Mouse (Mus musculus) bone marrow, adult 2 months (tissue): ENCODE data around the gene Ptpre. TPM values are rescaled to one million over a fixed set of nuclear protein-coding genes. Genes with fewer than 3 reads are reported as not detected.

Source experiments
- H3K27ac ChIP-seq: fragments of 200-500 bp; 2 replicates; pipeline ENCODE4 v1.5.1; 2012; ENCODE audit warnings: low read depth, mild to moderate bottlenecking, control low read depth, inconsistent platforms, low read length; ENCODE audit not compliant: control insufficient read depth, poor library complexity, insufficient read depth
- H3K4me1 ChIP-seq: fragments of 200-500 bp; 2 replicates; pipeline ENCODE4 v1.6.1; 2011; ENCODE audit warnings: low read length; ENCODE audit not compliant: control insufficient read depth, insufficient read depth
- H3K4me3 ChIP-seq: fragments of 200-500 bp; replicated peaks from 2 replicates; pipeline ENCODE3; 2011; ENCODE audit warnings: mild to moderate bottlenecking, low read depth, low read length, control low read depth; ENCODE audit not compliant: control insufficient read depth
- CTCF ChIP-seq: fragments of 200-500 bp; IDR thresholded peaks from 2 replicates; pipeline ENCODE4 v1.5.1; 2011; ENCODE audit warnings: low read length, control low read depth; ENCODE audit not compliant: control insufficient read depth, insufficient read depth
- POLR2A ChIP-seq: fragments of 200-500 bp; IDR thresholded peaks from 2 replicates; pipeline ENCODE4 v1.6.1; 2011; ENCODE audit warnings: low read depth, mild to moderate bottlenecking, control low read depth, low read length, borderline replicate concordance; ENCODE audit not compliant: control insufficient read depth
- WGBS: fragments of 180-500 bp; shearing (Covaris S2); methylation state at CpG from one replicate; pipeline ENCODE4 v1.1.7; 2018; 5-methylcytosine and 5-hydroxymethylcytosine counted together
- polyA plus RNA-seq: library from polyadenylated mRNA; stranded (reverse); fragments of >200 nt; gene quantifications from 2 replicates; pipeline ENCODE4 v1.2.4, GENCODE M21; 2011; ENCODE audit warnings: low replicate concordance; ENCODE audit not compliant: missing spikeins, insufficient read depth, insufficient read length

The Ptpre gene
- polyA plus RNA-seq, 1 experiment, result 27.7 TPM

GRCm38 (mm10) chr7:135543033-135543432, 5.8 kb downstream of the Ptpre start:
- peaks cover 12% of the 10 kb centered on the region for H3K4me1 ChIP-seq
- H3K4me3 ChIP-seq, result no peak overlapping the region
- no peak overlapping the region for H3K27ac ChIP-seq
- TF ChIP-seq POLR2A (no peak), CTCF (no peak)
- 23% methylated on average over 3 of the region's 3 CpGs for WGBS

DNA sequence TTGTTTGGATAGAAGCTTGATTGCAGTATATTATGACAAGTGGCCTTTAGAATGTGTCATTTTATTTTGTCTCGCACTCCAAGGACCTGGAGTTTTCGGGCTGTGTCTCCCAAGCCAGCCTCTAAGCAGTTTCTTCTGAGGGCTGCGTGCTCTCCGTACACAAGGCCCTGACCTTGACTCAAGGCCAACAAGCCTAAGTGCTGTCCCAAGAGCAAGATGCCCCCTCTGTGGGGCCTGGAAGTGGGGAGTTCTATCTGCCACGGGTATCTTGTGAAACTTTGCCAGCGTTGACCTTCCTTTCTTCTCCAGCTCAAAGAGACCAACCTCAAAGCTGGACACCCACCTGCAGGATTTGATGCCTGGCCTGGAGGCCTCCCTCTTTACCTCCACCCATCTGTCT, 7.0 kb downstream of the Ptpre start:
- H3K4me3 ChIP-seq, result no peak overlapping the region
- H3K27ac ChIP-seq, result no peak overlapping the region
- 64% methylated on average over 6 of the region's 6 CpGs for WGBS
- peaks cover 12% of the 10 kb centered on the region for H3K4me1 ChIP-seq
- TF ChIP-seq CTCF (no peak), POLR2A (no peak)

DNA sequence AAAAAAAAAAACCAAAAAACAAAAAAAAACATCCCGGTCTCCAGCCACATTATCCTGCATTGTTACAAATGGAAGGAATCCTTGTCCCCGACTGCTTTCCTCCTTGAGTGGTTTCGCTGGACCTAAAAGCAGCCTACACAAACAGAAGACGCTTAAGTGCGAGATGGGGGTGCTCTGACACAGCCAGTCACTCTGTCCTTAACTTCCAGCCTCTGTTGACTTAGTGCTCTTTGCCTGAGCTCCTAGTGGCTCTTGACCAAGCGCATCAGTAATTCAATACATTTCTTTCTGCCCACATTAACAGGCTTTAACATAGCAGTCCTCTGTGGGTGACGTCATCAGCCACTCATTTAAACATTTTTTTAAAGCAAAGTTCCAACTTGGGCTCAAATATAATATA, 8.7 kb downstream of the Ptpre start:
- WGBS, result 75% methylated on average over 7 of the region's 7 CpGs
- peaks cover 9% of the 10 kb centered on the region for H3K4me1 ChIP-seq
- no peak overlapping the region for H3K4me3 ChIP-seq
- no peak overlapping the region for H3K27ac ChIP-seq
- no peak for TF ChIP-seq CTCF
- TF ChIP-seq POLR2A, result no peak

GRCm38 (mm10) chr7:135546530-135546929, 9.2 kb downstream of the Ptpre start:
- Histone ChIP-seq H3K27ac (no peak overlapping the region), H3K4me1 (peaks cover 9% of the 10 kb centered on the region), H3K4me3 (no peak overlapping the region)
- TF ChIP-seq POLR2A (no peak), CTCF (no peak)
- WGBS, result 40% methylated on average over 5 of the region's 5 CpGs

DNA sequence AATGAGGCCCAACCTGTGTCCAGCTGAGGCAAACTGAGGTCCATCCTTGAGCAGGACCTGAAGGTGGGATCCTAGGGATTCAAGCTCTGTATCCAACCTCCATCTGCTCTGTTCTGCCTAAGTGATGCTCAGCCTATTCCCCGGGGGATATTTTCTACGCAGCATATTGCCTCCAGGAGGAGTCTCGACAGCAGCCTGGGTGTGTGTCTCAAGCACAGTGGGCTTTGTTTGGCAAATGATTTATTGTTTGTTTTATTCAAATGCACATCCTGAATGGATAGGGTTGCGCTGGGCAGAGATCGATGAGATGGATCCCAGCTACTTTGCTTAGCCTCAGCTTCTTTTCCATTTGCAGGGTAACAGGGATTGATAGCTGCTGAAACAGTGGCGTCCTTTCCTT, 11.2 kb downstream of the Ptpre start:
- WGBS, result 74% methylated on average over 6 of the region's 6 CpGs

DNA sequence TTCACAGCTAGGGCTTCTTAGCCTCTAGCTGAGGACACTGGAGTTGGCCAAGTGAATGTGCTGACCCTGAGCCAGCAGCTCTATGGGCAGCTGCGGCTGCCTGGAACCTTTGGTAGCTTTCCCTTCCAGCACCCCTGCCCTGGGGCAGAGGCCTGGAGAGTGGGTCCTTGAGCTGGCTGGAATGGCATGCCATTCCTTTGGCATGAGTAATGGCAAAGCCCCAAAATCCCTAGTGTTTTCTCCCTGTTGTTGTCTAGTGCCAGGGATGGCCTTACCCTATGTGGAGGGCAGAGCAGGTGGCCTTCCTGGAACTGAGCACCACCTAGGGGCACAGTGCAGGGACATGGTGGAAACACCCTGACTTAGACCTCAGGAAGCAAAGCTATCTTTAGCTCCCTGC, 14.3 kb downstream of the Ptpre start:
- no peak overlapping the region; the same call in 1 of the 2 replicates for H3K27ac ChIP-seq

More for the DNA sequence above, 11.2 kb downstream of the Ptpre start:
- H3K27ac ChIP-seq, result no peak overlapping the region
- TF ChIP-seq CTCF, result no peak
- no peak for TF ChIP-seq POLR2A
- H3K4me1 ChIP-seq, result peaks cover 11% of the 10 kb centered on the region
- H3K4me3 ChIP-seq, result no peak overlapping the region

GRCm38 (mm10) chr7:135553550-135553949, 16.3 kb downstream of the Ptpre start:
- WGBS, result 25% methylated on average over 3 of the region's 3 CpGs
- Histone ChIP-seq H3K4me3 (no peak overlapping the region), H3K27ac (no peak overlapping the region), H3K4me1 (peaks cover 6% of the 10 kb centered on the region; the same call in 1 of the 2 replicates)
- no peak for TF ChIP-seq POLR2A
- no peak for TF ChIP-seq CTCF

More for the DNA sequence above, 14.3 kb downstream of the Ptpre start:
- Histone ChIP-seq H3K4me1 (peaks cover 7% of the 10 kb centered on the region; the same call in 1 of the 2 replicates), H3K4me3 (no peak overlapping the region)
- TF ChIP-seq POLR2A, result no peak
- no peak for TF ChIP-seq CTCF
- WGBS, result 65% methylated on average over 1 of the region's 1 CpGs

DNA sequence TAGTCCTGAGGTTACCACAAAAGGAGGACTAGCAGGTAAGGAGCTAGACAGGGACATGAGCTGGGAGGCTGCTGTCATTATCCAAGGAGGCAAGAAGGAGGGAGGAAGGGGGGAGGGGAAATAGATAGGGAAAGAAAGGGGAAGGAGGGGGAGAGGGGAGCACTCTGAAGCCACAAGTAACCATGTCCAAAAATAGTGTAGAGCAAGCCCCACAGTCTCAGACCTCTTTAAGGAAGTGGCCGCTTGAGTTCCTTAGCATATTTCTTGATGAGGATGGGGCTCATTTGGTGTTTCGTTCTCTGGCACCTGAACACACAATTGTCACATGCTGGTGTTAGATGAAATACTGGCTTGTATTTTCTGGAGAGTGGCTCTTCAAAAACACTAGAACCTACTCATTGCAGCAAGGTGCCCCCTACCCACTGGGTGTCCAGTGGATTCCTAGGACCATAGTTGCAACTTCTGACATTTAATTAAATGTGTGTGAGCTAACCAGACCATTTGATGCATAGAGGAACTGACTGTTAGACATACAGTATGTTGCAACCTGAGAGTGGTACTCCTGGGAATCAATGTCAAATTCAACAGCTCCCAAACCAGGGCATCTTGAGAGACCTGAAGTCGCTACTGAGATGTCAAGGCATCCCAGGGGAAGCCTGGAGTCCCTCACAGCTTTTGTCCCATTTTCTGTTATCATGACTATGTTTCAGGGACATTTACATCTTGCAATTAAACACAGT, 19.6 kb downstream of the Ptpre start:
- H3K4me3 ChIP-seq, result no peak overlapping the region
- H3K4me1 ChIP-seq, result peaks cover 6% of the 10 kb centered on the region; the same call in 1 of the 2 replicates
- WGBS, result 25% methylated on average over 3 of the region's 3 CpGs
- no peak for TF ChIP-seq POLR2A
- TF ChIP-seq CTCF, result no peak
- H3K27ac ChIP-seq, result peak overlapping the region; percentile 38; the same call in 1 of the 2 replicates

- TF ChIP-seq POLR2A, result no peak
- no peak for TF ChIP-seq CTCF
- Histone ChIP-seq H3K4me3 (no peak overlapping the region), H3K27ac (no peak overlapping the region), H3K4me1 (peaks cover 3% of the 10 kb centered on the region)
- WGBS, result 82% methylated on average over 1 of the region's 1 CpGs
These were observed 23.0 kb downstream of the Ptpre start for GRCm38 (mm10) chr7:135560280-135560679.
